Mouse (Mus musculus) adipocyte (in vitro differentiated cells): ENCODE results near the gene Olfr152.

Experiments used
- DNase-seq: peaks from one replicate; pipeline ENCODE4 v3.0.0-alpha.2; 2016; ENCODE audit warnings: low spot score

Olfr152 gene

GRCm38 (mm10) chr2:87779183-87779582, at the start of gene Olfr152:
Gene Olfr152, plus strand, starts transcription at chr2:87779483.
- DNase-seq: no peak

DNA sequence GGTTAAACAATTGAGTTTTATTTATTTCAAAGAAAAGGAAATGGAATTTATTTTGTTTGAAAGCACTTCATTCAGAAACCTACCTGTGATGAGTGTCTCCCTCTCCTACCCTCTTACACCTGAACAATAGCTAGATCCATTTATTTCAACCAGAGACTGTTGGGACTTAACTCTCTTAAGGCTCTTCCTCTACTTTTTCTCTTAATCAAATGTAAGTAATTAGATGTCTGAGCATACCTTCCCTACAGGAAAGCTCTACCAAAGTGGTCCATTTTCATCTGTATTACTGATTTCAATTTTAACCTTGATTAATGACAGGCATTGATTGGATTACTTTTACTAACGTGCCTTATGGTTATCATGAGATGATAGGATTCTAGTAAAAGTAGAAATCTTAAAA, 39.4 kb upstream of the Olfr152 start, which contains the start of gene Olfr1138:
Olfr1138 (minus strand) TSS at position 101 of the 400 bp plus-strand sequence.
- DNase-seq: no peak

DNA sequence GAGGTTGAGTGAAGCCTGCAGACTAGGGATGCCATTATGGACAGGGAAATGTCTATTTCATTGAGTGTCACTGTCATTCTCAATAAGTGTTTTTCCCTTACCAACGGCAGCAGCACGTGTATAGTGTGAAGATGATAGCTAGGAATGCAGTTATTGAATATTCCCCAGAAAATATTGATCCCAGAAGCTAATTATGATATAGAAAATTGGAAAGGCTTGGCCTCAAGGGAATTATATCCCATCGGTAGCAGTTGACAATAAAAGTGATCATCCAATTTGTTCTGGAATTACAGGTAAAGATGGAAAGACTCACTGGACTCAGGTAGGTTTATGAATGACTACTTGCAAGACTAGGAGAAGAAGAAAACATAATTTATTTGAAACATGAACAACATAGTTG, 35.8 kb upstream of the Olfr152 start, which contains the start of gene Olfr1140:
Olfr1140 (plus strand) TSS at position 301 of the 400 bp plus-strand sequence.
- no peak for DNase-seq

- DNase-seq: no peak
Measured at GRCm38 (mm10) chr2:87753891-87754290, 25.4 kb upstream of the Olfr152 start, which contains the start of gene Olfr1141. Gene Olfr1141, minus strand, starts transcription at chr2:87753991.

- no peak for DNase-seq
Measured at GRCm38 (mm10) chr2:87776143-87776542, 3.1 kb upstream of the Olfr152 start.

DNA sequence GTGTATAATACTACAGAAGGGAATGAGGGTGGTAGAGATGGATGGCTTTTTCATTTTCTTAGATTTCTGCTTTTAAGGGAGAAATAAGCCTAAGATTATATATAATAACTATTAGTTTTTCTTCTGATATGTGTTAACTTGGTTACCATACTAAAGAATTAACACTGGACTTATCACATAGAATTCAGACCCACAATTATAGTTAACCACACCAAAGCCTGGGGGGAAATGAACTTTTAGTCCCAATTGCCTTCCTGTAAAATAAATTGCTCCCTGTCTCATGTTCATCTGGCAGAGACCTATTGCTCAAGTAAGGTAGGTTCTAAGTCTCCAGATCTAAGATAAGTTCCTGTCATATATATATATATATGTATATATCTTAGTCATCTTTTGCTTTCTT, 21.0 kb downstream of the Olfr152 start, which contains the start of gene Olfr1143:
Olfr1143 (plus strand) TSS at position 301 of the 400 bp plus-strand sequence.
- DNase-seq: no peak

GRCm38 (mm10) chr2:87809522-87809921, 30.2 kb downstream of the Olfr152 start, which contains the start of gene Olfr1145:
Gene Olfr1145, plus strand, starts transcription at chr2:87809822.
- DNase-seq: no peak

DNA sequence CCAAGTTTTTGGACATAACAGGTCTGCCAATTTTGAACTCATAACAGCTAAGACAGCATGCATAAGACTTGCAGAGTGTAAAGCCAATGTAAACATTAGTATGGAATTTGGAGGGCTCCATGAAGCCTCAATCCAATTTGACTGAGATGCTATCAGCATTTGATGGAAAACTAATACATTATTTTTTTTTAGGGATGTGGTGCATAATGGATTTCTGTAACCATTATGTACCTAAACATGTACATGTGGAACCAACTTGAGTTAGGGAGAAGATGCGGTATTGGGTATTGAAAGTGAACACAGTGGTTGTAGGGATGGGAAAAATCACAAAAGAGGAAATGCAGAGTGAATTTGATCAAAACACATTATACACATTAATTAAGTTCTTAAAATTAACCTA, 51.0 kb downstream of the Olfr152 start, which contains the start of gene Olfr1148:
Olfr1148 (plus strand) TSS at position 301 of the 400 bp plus-strand sequence.
- no peak for DNase-seq
